8 mouse cellular contexts compared by ENCODE assay signal in the genomic region with DNA sequence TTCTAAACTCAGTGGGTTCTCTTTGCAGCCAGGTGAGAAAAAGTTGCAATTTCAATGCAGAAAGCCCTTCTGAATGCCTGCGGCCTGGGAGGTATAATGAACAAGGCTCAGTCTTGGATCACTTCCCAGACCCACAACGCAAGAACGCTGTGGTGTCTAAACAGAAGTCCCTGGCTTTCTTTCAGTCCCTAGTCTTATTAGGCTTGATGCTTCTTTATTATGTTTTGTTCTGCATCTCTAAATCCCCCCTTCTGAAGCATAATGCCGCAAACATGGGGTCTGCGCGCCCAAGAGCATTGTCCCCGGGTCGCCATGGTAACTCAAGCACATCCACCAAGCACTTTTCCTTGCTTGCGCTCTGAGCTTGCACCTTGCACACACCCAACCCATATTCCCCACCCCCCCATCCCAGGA.
DNase-seq lines count a peak whose midpoint lies in the region; ATAC-seq and TF ChIP-seq lines count a peak whose summit lies in the region.

No protein-coding gene starts in this region.

- H3K27ac ChIP-seq in lung, embryonic 14.5 days (ENCODE audit: low read depth) = no peak overlapping the region

- WGBS in lung, embryonic 14.5 days = 62% methylated on average over 9 of the region's 9 CpGs

- DNase-seq in adrenal gland, adult 2 months = peak; percentile 10
- DNase-seq in adrenal gland, adult 18-20 months (ENCODE audit: low spot score in 2 of 2) = no peak
- DNase-seq in brain, embryonic 18.5 days (ENCODE audit: low read depth, low spot score) = peak; percentile 63
- peak; percentile 44 to 63 for DNase-seq in frontal cortex, postnatal 36 days (ENCODE audit: low spot score in 2 of 2)
- peak; percentile 87 for DNase-seq in lung, embryonic 14.5 days
- DNase-seq in right cerebral cortex, postnatal 10 days (ENCODE audit: low spot score in 2 of 2) = peak; percentile 65 to 74

- H3K4me3 ChIP-seq in lung, embryonic 14.5 days (ENCODE audit: low read depth, low read length) = no peak overlapping the region

- no peaks in the 10 kb centered on the region for H3K27me3 ChIP-seq in lung, embryonic 14.5 days (ENCODE audit: insufficient read depth, low read length)

- no peaks in the 10 kb centered on the region for H3K36me3 ChIP-seq in lung, embryonic 14.5 days (ENCODE audit: insufficient read depth)

- H3K9me3 ChIP-seq in lung, embryonic 14.5 days (ENCODE audit: low read depth, low read length) = no peaks in the 10 kb centered on the region

- TF ChIP-seq CTCF in lung, embryonic 14.5 days (IDR thresholded peaks at IDR 0.05; ENCODE audit: low read depth) = no peak

- H3K9ac ChIP-seq in lung, embryonic 14.5 days = no peak overlapping the region

- peaks cover 5% of the 10 kb centered on the region; the same call in 1 of the 2 replicates for H3K4me1 ChIP-seq in lung, embryonic 14.5 days (ENCODE audit: insufficient read depth)

- peak; percentile 39 for ATAC-seq in lung, embryonic 14.5 days (ENCODE audit: insufficient read depth)
- no peak for ATAC-seq in inflammation-experienced regulatory T-cells, adult 6 months
- ATAC-seq in monocyte, adult 5-6 weeks (replicated peaks; ENCODE audit: insufficient number of reproducible peaks, low FRiP score, low TSS enrichment, poor library complexity, severe bottlenecking) = no peak

- no peak overlapping the region for H3K4me2 ChIP-seq in lung, embryonic 14.5 days

Comparison
In these comparisons a context has a peak if more than half of its experiments do, and no peak if none do; other contexts are left out.
1. DNase-seq: peak in adrenal gland, adult 2 months (single experiment), brain, embryonic 18.5 days (single experiment), frontal cortex, postnatal 36 days (2 of 2), lung, embryonic 14.5 days (single experiment) and right cerebral cortex, postnatal 10 days (2 of 2); none in adrenal gland, adult 18-20 months (0 of 2).